Mouse (Mus musculus) cortical plate, adult 2 months (tissue): Measurements from ENCODE around the gene Vps35l. TPM values are rescaled to one million over a fixed set of nuclear protein-coding genes. Genes with fewer than 3 reads are reported as not detected.

ENCODE experiments used
- H3K27ac ChIP-seq: fragments of 200-500 bp; 2 replicates; pipeline ENCODE4 v1.5.1; 2012; ENCODE audit warnings: low read length, control low read depth, inconsistent platforms; ENCODE audit not compliant: insufficient read depth
- H3K4me1 ChIP-seq: fragments of 200-500 bp; 2 replicates; pipeline ENCODE4 v1.6.1; 2011; ENCODE audit warnings: low read length; ENCODE audit not compliant: control insufficient read depth, insufficient read depth
- H3K4me3 ChIP-seq: fragments of 200-500 bp; 2 replicates; pipeline ENCODE4 v1.5.1; 2011; ENCODE audit warnings: mild to moderate bottlenecking, low read length, control low read depth; ENCODE audit not compliant: insufficient read depth
- CTCF ChIP-seq: fragments of 200-500 bp; IDR thresholded peaks from 2 replicates; pipeline ENCODE4 v1.5.1; 2011; ENCODE audit warnings: mild to moderate bottlenecking, control low read depth, low read length; ENCODE audit not compliant: insufficient read depth; ENCODE audit errors: extremely low read depth
- POLR2A ChIP-seq: fragments of 200-500 bp; IDR thresholded peaks from 2 replicates; pipeline ENCODE4 v1.6.1; 2011; ENCODE audit warnings: mild to moderate bottlenecking, low read length, control low read depth; ENCODE audit not compliant: insufficient read depth; ENCODE audit errors: extremely low read depth
- polyA plus RNA-seq: library from polyadenylated mRNA; depleted of rRNA; stranded (reverse); fragments of >200 nt; gene quantifications from 2 replicates; pipeline ENCODE4 v1.2.3, GENCODE M21; 2012; rRNA removed

Vps35l gene
- polyA plus RNA-seq, 1 experiment, result 57.4 TPM

GRCm38 (mm10) chr7:118887303-118888055 is 147.5 kb downstream of the Vps35l start:
- TF ChIP-seq CTCF, result no peak
- TF ChIP-seq POLR2A, result no peak
- Histone ChIP-seq H3K4me1 (peaks cover 2% of the 10 kb centered on the region; the same call in 1 of the 2 replicates), H3K27ac (no peak overlapping the region), H3K4me3 (no peak overlapping the region)

GRCm38 (mm10) chr7:118889046-118889680 is 149.1 kb downstream of the Vps35l start:
- TF ChIP-seq POLR2A (no peak), CTCF (no peak)
- no peak overlapping the region for H3K4me3 ChIP-seq
- H3K27ac ChIP-seq, result peak overlapping the region; percentile 1; the same call in 1 of the 2 replicates
- peaks cover 2% of the 10 kb centered on the region; the same call in 1 of the 2 replicates for H3K4me1 ChIP-seq

Other genes starting within 250 kb of the Vps35l start
- gene Itpripl2, start 248.3 kb upstream of the Vps35l start, polyA plus RNA-seq, result 2.6 and 2.7 TPM in 2 replicates
- 54.5 and 55.7 TPM in 2 replicates for gene Coq7, start 206.9 kb upstream of the Vps35l start, polyA plus RNA-seq
- gene Tmc7, start 155.5 kb upstream of the Vps35l start, polyA plus RNA-seq, result 12.9 and 14.1 TPM in 2 replicates
- gene Tmc5, start 142.9 kb upstream of the Vps35l start, polyA plus RNA-seq, result 0.15 and 0.19 TPM in 2 replicates
- gene Gde1, start 34.4 kb upstream of the Vps35l start, polyA plus RNA-seq, result 407 and 416 TPM in 2 replicates
- gene Ccp110, start 27.7 kb upstream of the Vps35l start, polyA plus RNA-seq, result 54.9 and 56.4 TPM in 2 replicates
- 6.6 and 8.0 TPM in 2 replicates for gene Iqck, start 115.5 kb downstream of the Vps35l start, polyA plus RNA-seq
- 12.0 TPM in 2 replicates for gene Knop1, start 116.0 kb downstream of the Vps35l start, polyA plus RNA-seq